In the genomic region with DNA sequence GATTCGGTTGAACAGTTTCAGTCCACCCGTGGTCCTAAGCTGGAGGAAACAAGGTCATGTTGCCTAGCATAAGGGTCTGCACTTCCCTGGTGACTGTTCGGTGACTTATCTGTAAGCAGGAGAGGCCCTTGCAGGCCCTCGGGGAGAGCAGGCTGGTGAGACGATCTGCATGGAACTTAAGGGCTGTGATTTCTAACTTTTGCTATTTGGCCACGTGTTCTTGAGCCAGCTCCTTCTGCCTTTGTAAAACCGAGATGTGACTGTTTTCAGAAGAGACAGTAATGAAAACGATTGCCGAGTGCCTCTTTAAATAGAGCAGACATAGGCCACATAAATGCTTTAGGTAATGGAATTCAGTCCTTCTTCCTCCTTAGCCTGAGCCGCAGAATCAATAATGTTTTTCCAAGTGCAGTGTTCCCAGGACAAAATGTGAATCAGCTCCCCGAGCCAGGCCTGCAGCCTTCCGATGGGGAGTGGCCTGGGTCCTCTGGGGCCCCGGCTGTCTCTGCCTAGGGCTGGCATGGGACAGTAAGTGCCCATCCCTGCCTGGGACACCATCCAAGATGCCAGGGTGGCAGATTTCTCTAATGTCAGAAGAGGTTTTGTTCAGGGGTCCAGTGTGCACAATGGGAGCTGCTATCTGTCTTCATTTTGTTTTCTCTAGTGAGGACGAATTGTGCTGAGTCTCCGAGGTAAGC, we compare ENCODE assay signal across 9 mouse cellular contexts. TPM values are rescaled to one million over a fixed set of nuclear protein-coding genes. Genes with fewer than 3 reads are reported as not detected.
DNase-seq lines count a peak whose midpoint lies in the region; ATAC-seq lines count a peak whose summit lies in the region.
"Had no signal": no experiment of that assay in that cellular context is flagged by ENCODE, and none has a peak within 500 bp of the region (broad histone marks: within the 10 kb centered on the region; RNA-seq: fewer than 3 reads in every experiment).

No protein-coding gene starts in this region.

- H3K27ac ChIP-seq in kidney, embryonic 16.5 days (ENCODE audit: low read length), result peak overlapping the region; percentile 49
- peak overlapping the region; percentile 32; the same call in 1 of the 2 replicates for H3K27ac ChIP-seq in embryonic facial prominence, embryonic 11.5 days (replicated peaks; ENCODE audit: low read depth, low read length)
- H3K27ac ChIP-seq in hindbrain, embryonic 14.5 days, result peak overlapping the region; percentile 66
- H3K27ac ChIP-seq in neural tube, embryonic 12.5 days, result peak overlapping the region; percentile 27; the same call in 1 of the 2 replicates
- H3K27ac ChIP-seq: liver, embryonic 15.5 days had no signal

- no peak overlapping the region for H3K4me3 ChIP-seq in kidney, embryonic 16.5 days (ENCODE audit: low read length)
- no peak overlapping the region for H3K4me3 ChIP-seq in embryonic facial prominence, embryonic 11.5 days (ENCODE audit: low read depth, low read length)
- H3K4me3 ChIP-seq in hindbrain, embryonic 14.5 days (replicated peaks; ENCODE audit: low read length), result no peak overlapping the region
- H3K4me3 ChIP-seq in neural tube, embryonic 12.5 days, result no peak overlapping the region
- H3K4me3 ChIP-seq: liver, embryonic 15.5 days had no signal

- ATAC-seq in kidney, embryonic 16.5 days (ENCODE audit: low FRiP score, low TSS enrichment), result no peak
- no peak for ATAC-seq in embryonic facial prominence, embryonic 11.5 days (replicated peaks; ENCODE audit: insufficient number of reproducible peaks, low FRiP score, low TSS enrichment, low read depth)
- peak; percentile 46 for ATAC-seq in hindbrain, embryonic 14.5 days (ENCODE audit: low FRiP score)
- peak; percentile 49; the same call in 1 of the 2 replicates for ATAC-seq in neural tube, embryonic 12.5 days (ENCODE audit: low FRiP score, low read depth)

- DNase-seq in kidney, postnatal 14 days, result no peak
- DNase-seq in embryonic facial prominence, embryonic 11.5 days (ENCODE audit: low spot score), result no peak
- DNase-seq in hindbrain, embryonic 14.5 days (ENCODE audit: low spot score), result no peak
- no peak for DNase-seq in frontal cortex, postnatal 14 days (ENCODE audit: low spot score in 2 of 2)
- DNase-seq in retina, postnatal 1 day, result no peak
- no peak for DNase-seq in right cerebral cortex, postnatal 14 days

- 39% methylated on average over 15 of the region's 15 CpGs for WGBS in kidney, embryonic 16.5 days
- 34% methylated on average over 15 of the region's 15 CpGs for WGBS in embryonic facial prominence, embryonic 11.5 days
- whole genome bisulfite sequencing in hindbrain, embryonic 14.5 days, result 30% methylated on average over 15 of the region's 15 CpGs
- 44% methylated on average over 15 of the region's 15 CpGs for WGBS in neural tube, embryonic 12.5 days

- H3K27me3 ChIP-seq in kidney, embryonic 16.5 days (ENCODE audit: insufficient read depth, low read length), result no peaks in the 10 kb centered on the region
- H3K27me3 ChIP-seq in embryonic facial prominence, embryonic 11.5 days (ENCODE audit: control insufficient read depth, insufficient read depth, low read length), result no peaks in the 10 kb centered on the region
- H3K27me3 ChIP-seq in hindbrain, embryonic 14.5 days (ENCODE audit: control insufficient read depth, insufficient read depth, low read length), result no peaks in the 10 kb centered on the region
- no peaks in the 10 kb centered on the region for H3K27me3 ChIP-seq in neural tube, embryonic 12.5 days (replicated peaks)
- H3K27me3 ChIP-seq: liver, embryonic 15.5 days had no signal

- peaks cover 51% of the 10 kb centered on the region for H3K4me1 ChIP-seq in kidney, embryonic 16.5 days (ENCODE audit: insufficient read depth, low read length)
- peaks cover 8% of the 10 kb centered on the region for H3K4me1 ChIP-seq in embryonic facial prominence, embryonic 11.5 days (ENCODE audit: control insufficient read depth, insufficient read depth, low read length)
- H3K4me1 ChIP-seq in hindbrain, embryonic 14.5 days (replicated peaks; ENCODE audit: control insufficient read depth, insufficient read depth, low read length), result peaks cover 41% of the 10 kb centered on the region
- peaks cover 45% of the 10 kb centered on the region for H3K4me1 ChIP-seq in neural tube, embryonic 12.5 days

- H3K4me2 ChIP-seq in kidney, embryonic 16.5 days (replicated peaks; ENCODE audit: low read depth, low read length), result no peak overlapping the region
- H3K4me2 ChIP-seq in embryonic facial prominence, embryonic 11.5 days (ENCODE audit: low read depth, low read length), result no peak overlapping the region
- no peak overlapping the region for H3K4me2 ChIP-seq in hindbrain, embryonic 14.5 days (replicated peaks)
- no peak overlapping the region for H3K4me2 ChIP-seq in neural tube, embryonic 12.5 days (replicated peaks)
- H3K4me2 ChIP-seq: liver, embryonic 15.5 days had no signal

- 0 out of 2 replicates have a peak overlapping the region, but pooled peaks have one; percentile 9 for H3K9ac ChIP-seq in kidney, embryonic 16.5 days (replicated peaks; ENCODE audit: low read length)
- H3K9ac ChIP-seq in embryonic facial prominence, embryonic 11.5 days (replicated peaks; ENCODE audit: low read length), result no peak overlapping the region; the same call in 1 of the 2 replicates
- H3K9ac ChIP-seq in hindbrain, embryonic 14.5 days, result peak overlapping the region; percentile 13; the same call in 1 of the 2 replicates
- no peak overlapping the region for H3K9ac ChIP-seq in neural tube, embryonic 12.5 days
- H3K9ac ChIP-seq: liver, embryonic 15.5 days had no signal

- H3K36me3 ChIP-seq in kidney, embryonic 16.5 days (ENCODE audit: insufficient read depth, low read length), result no peaks in the 10 kb centered on the region
- no peaks in the 10 kb centered on the region for H3K36me3 ChIP-seq in embryonic facial prominence, embryonic 11.5 days (replicated peaks; ENCODE audit: control insufficient read depth, insufficient read depth, low read depth, low read length)
- no peaks in the 10 kb centered on the region for H3K36me3 ChIP-seq in hindbrain, embryonic 14.5 days (replicated peaks; ENCODE audit: control insufficient read depth, insufficient read depth)
- H3K36me3 ChIP-seq in neural tube, embryonic 12.5 days, result no peaks in the 10 kb centered on the region
- H3K36me3 ChIP-seq: liver, embryonic 15.5 days had no signal

- no peaks in the 10 kb centered on the region for H3K9me3 ChIP-seq in kidney, embryonic 16.5 days (ENCODE audit: low read length)
- no peaks in the 10 kb centered on the region for H3K9me3 ChIP-seq in embryonic facial prominence, embryonic 11.5 days (replicated peaks; ENCODE audit: control insufficient read depth, low read length)
- no peaks in the 10 kb centered on the region for H3K9me3 ChIP-seq in hindbrain, embryonic 14.5 days (ENCODE audit: control insufficient read depth, low read length)
- H3K9me3 ChIP-seq in neural tube, embryonic 12.5 days, result no peaks in the 10 kb centered on the region
- H3K9me3 ChIP-seq: liver, embryonic 15.5 days had no signal

RNA-seq across cellular contexts. Expression of a gene that starts 34.8 kb away (rescaled TPM):
- polyA plus RNA-seq in kidney, embryonic 16.5 days (2015; fragmentation: Nextera tagmentation; extraction: Ambion mirVana), result 131 and 132 TPM in 2 replicates
- polyA plus RNA-seq in embryonic facial prominence, embryonic 11.5 days (2014; fragmentation: Nextera tagmentation; extraction: Ambion mirVana), result 188 and 200 TPM in 2 replicates
- polyA plus RNA-seq in hindbrain, embryonic 14.5 days (2014; fragmentation: Nextera tagmentation; extraction: Ambion mirVana), result 139 and 142 TPM in 2 replicates
- 146 and 161 TPM in 2 replicates for polyA plus RNA-seq in neural tube, embryonic 12.5 days (2016; fragmentation: Nextera tagmentation; extraction: Ambion mirVana)

Comparison
In these comparisons a context has a peak if more than half of its experiments do, and no peak if none do; other contexts are left out.
1. ATAC-seq: peak in hindbrain, embryonic 14.5 days (single experiment) and neural tube, embryonic 12.5 days (single experiment); none in kidney, embryonic 16.5 days (single experiment) and embryonic facial prominence, embryonic 11.5 days (single experiment).
2. H3K9ac ChIP-seq: peak in kidney, embryonic 16.5 days (single experiment) and hindbrain, embryonic 14.5 days (single experiment); none in embryonic facial prominence, embryonic 11.5 days (single experiment) and neural tube, embryonic 12.5 days (single experiment).
3. Peak in every context shown above with its lines, with median percentiles within 50 percentile points of each other: H3K27ac ChIP-seq.